Mouse (Mus musculus) heart, adult 2 months (tissue): ENCODE data around the gene Abcd3. TPM values are rescaled to one million over a fixed set of nuclear protein-coding genes. Genes with fewer than 3 reads are reported as not detected.

Experiments used
- DNase-seq, 2 experiments: peaks; one replicate each; pipeline ENCODE4 v3.0.0; 2021
- H3K27ac ChIP-seq: fragments of 200-600 bp; 2 replicates; pipeline ENCODE4 v1.8.1; 2022
- H3K27me3 ChIP-seq: fragments of 200-500 bp; 2 replicates; pipeline ENCODE4 v1.6.1; 2012; ENCODE audit warnings: mild to moderate bottlenecking, low read length, inconsistent platforms, mixed read lengths; ENCODE audit not compliant: control insufficient read depth, insufficient read depth
- H3K36me3 ChIP-seq: fragments of 200-500 bp; 2 replicates; pipeline ENCODE4 v1.6.1; 2012; ENCODE audit warnings: low read length, inconsistent platforms; ENCODE audit not compliant: control insufficient read depth, insufficient read depth
- H3K4me1 ChIP-seq: fragments of 200-500 bp; 2 replicates; pipeline ENCODE4 v1.6.1; 2011; ENCODE audit warnings: low read length; ENCODE audit not compliant: control insufficient read depth, insufficient read depth
- H3K4me3 ChIP-seq: fragments of 200-600 bp; 2 replicates; pipeline ENCODE4 v1.8.1; 2022
- H3K79me2 ChIP-seq: fragments of 200-500 bp; replicated peaks from 2 replicates; pipeline ENCODE4 v1.6.1; 2012; ENCODE audit warnings: mild to moderate bottlenecking, inconsistent platforms, low read length, moderate library complexity, mixed read lengths; ENCODE audit not compliant: control insufficient read depth, insufficient read depth
- H3K9ac ChIP-seq: fragments of 200-500 bp; 2 replicates; pipeline ENCODE4 v1.6.1; 2012; ENCODE audit warnings: low read depth, mild to moderate bottlenecking, control low read depth, inconsistent platforms, low read length, mixed read lengths
- CTCF ChIP-seq: fragments of 200-600 bp; IDR thresholded peaks from 2 replicates; pipeline ENCODE4 v1.8.1; 2022; ENCODE audit warnings: antibody characterized with exemption, mild to moderate bottlenecking, moderate library complexity
- EP300 ChIP-seq: fragments of 200-500 bp; IDR thresholded peaks from 2 replicates; pipeline ENCODE4 v1.6.1; 2011; ENCODE audit warnings: low read depth, low read length, control low read depth; ENCODE audit not compliant: insufficient read depth
- POLR2A ChIP-seq: fragments of 200-500 bp; IDR thresholded peaks from 2 replicates; pipeline ENCODE4 v1.6.1; 2011; ENCODE audit warnings: mild to moderate bottlenecking, low read depth, low read length, control low read depth; ENCODE audit not compliant: insufficient read depth
- WGBS: fragments of 180-500 bp; shearing (Covaris S2); methylation state at CpG from one replicate; pipeline ENCODE4 v1.1.7; 2018; 5-methylcytosine and 5-hydroxymethylcytosine counted together
- intact Hi-C: fragments of 180-260 bp; cut with DNase I; formaldehyde crosslinking; loops from one replicate; pipeline ENCODE4 v1.15.1; 2025
- long read RNA-seq: library from polyadenylated mRNA; stranded (forward); transcript quantifications from one replicate; pipeline ENCODE4 v2.0.0, GENCODE M21; 2021
- polyA plus RNA-seq: library from polyadenylated mRNA; depleted of rRNA; stranded (reverse); fragments of >200 nt; gene quantifications from 2 replicates; pipeline ENCODE4 v1.2.3, GENCODE M21; 2012; rRNA removed
- total RNA-seq, 2 experiments: library from RNA; stranded (reverse); gene quantifications; 2 replicates each; pipeline ENCODE4 v1.2.3; 2021

Gene Abcd3
- total RNA-seq (10 to 100 TPM; 73.6 to 78.9 TPM), polyA plus RNA-seq (19.5 and 29.3 TPM in 2 replicates)
- long read RNA-seq, transcript Abcd3-201 (23 exons, 3,489 nt), result major isoform, 7 of 114 reads
- long read RNA-seq, partial matches to known transcripts, result 3 of 114 reads
- long read RNA-seq, other reads (novel, unspliced or antisense), result 104 of 114 reads

GRCm38 (mm10) chr3:121814877-121815548 lies at the start of gene Abcd3:
Abcd3 (minus strand) TSS chr3:121815302.
- intact Hi-C loops, result no loop called here
- TF ChIP-seq POLR2A (peak; percentile 89), EP300 (0 out of 2 replicates have a peak, but pooled peaks have one; percentile 27), CTCF (peak; percentile 21; the same call in 1 of the 2 replicates)

GRCm38 (mm10) chr3:121859142-121859541 lies 44.0 kb upstream of the Abcd3 start:
- intact Hi-C loops, result no loop called here
- H3K9ac ChIP-seq, result no peak overlapping the region
- 50% methylated on average over 5 of the region's 5 CpGs for WGBS
- H3K36me3 ChIP-seq, result no peaks in the 10 kb centered on the region
- no peaks in the 10 kb centered on the region for H3K79me2 ChIP-seq
- H3K4me1 ChIP-seq, result no peaks in the 10 kb centered on the region
- DNase-seq, result no peak
- TF ChIP-seq CTCF, result no peak
- TF ChIP-seq POLR2A, result no peak
- TF ChIP-seq EP300, result no peak
- no peak overlapping the region for H3K27ac ChIP-seq
- no peaks in the 10 kb centered on the region for H3K27me3 ChIP-seq
- H3K4me3 ChIP-seq, result no peak overlapping the region

More at GRCm38 (mm10) chr3:121814877-121815548, at the start of gene Abcd3:
- H3K36me3 ChIP-seq, result peaks cover 11% of the 10 kb centered on the region
- peak; percentile 93 to 94 for DNase-seq
- peak within 1 kb of the TSS; percentile 98 for H3K27ac ChIP-seq
- under 1% methylated on average over 98 of the region's 99 CpGs for WGBS
- H3K79me2 ChIP-seq, result peaks cover 1% of the 10 kb centered on the region
- H3K27me3 ChIP-seq, result no peaks in the 10 kb centered on the region
- H3K4me3 ChIP-seq, result peak within 1 kb of the TSS; percentile 75
- H3K9ac ChIP-seq, result peak within 1 kb of the TSS; percentile 95
- H3K4me1 ChIP-seq, result peaks cover 4% of the 10 kb centered on the region

GRCm38 (mm10) chr3:121856131-121856530 lies 41.0 kb upstream of the Abcd3 start:
- H3K79me2 ChIP-seq, result no peaks in the 10 kb centered on the region
- H3K4me1 ChIP-seq, result no peaks in the 10 kb centered on the region
- no peak for DNase-seq
- H3K27me3 ChIP-seq, result no peaks in the 10 kb centered on the region
- H3K4me3 ChIP-seq, result no peak overlapping the region
- no peak overlapping the region for H3K9ac ChIP-seq
- WGBS, result 91% methylated on average over 4 of the region's 4 CpGs
- TF ChIP-seq POLR2A (no peak), EP300 (no peak), CTCF (no peak)
- H3K36me3 ChIP-seq, result no peaks in the 10 kb centered on the region
- intact Hi-C loops, result no loop called here
- H3K27ac ChIP-seq, result no peak overlapping the region

GRCm38 (mm10) chr3:121853781-121854520 lies 38.8 kb upstream of the Abcd3 start:
- Histone ChIP-seq H3K4me1 (no peaks in the 10 kb centered on the region), H3K9ac (no peak overlapping the region), H3K36me3 (no peaks in the 10 kb centered on the region), H3K27me3 (no peaks in the 10 kb centered on the region), H3K27ac (no peak overlapping the region), H3K4me3 (no peak overlapping the region), H3K79me2 (no peaks in the 10 kb centered on the region)
- no peak for TF ChIP-seq POLR2A
- DNase-seq, result no peak
- 66% methylated on average over 5 of the region's 5 CpGs for WGBS
- intact Hi-C loops, result no loop called here

- Histone ChIP-seq H3K27me3 (no peaks in the 10 kb centered on the region), H3K79me2 (no peaks in the 10 kb centered on the region), H3K36me3 (no peaks in the 10 kb centered on the region), H3K4me1 (no peaks in the 10 kb centered on the region), H3K4me3 (no peak overlapping the region), H3K27ac (no peak overlapping the region), H3K9ac (no peak overlapping the region)
- no peak for TF ChIP-seq EP300
- DNase-seq, result no peak
- 63% methylated on average over 4 of the region's 4 CpGs for WGBS
- intact Hi-C loops, result no loop called here
Measured at GRCm38 (mm10) chr3:121852074-121852826, 37.1 kb upstream of the Abcd3 start.
